Mouse (Mus musculus) heart, postnatal 14 days (tissue): ENCODE measurements around the gene Phf2. TPM values are rescaled to one million over a fixed set of nuclear protein-coding genes. Genes with fewer than 3 reads are reported as not detected.

Experiments used
- DNase-seq, 2 experiments: peaks; one replicate each; pipeline ENCODE4 v3.0.0; 2021 to 2022
- intact Hi-C: fragments of 180-260 bp; cut with DNase I; formaldehyde crosslinking; loops from one replicate; pipeline ENCODE4 v1.15.1; 2025
- total RNA-seq, 2 experiments: library from RNA; stranded (reverse); gene quantifications; 2 replicates each; pipeline ENCODE4 v1.2.3; 2021

The Phf2 gene
- total RNA-seq, 2 experiments from 2014 or later: 27.0 to 30.1 TPM

- intact Hi-C loops: no loop called here
Observed at GRCm38 (mm10) chr13:48763701-48764245, 107.1 kb downstream of the Phf2 start.

GRCm38 (mm10) chr13:48760855-48761436 is 110.0 kb downstream of the Phf2 start:
- no peak for DNase-seq
- intact Hi-C loops: no loop called here

More at GRCm38 (mm10) chr13:48763701-48764245, 107.1 kb downstream of the Phf2 start:
- DNase-seq: no peak

DNA sequence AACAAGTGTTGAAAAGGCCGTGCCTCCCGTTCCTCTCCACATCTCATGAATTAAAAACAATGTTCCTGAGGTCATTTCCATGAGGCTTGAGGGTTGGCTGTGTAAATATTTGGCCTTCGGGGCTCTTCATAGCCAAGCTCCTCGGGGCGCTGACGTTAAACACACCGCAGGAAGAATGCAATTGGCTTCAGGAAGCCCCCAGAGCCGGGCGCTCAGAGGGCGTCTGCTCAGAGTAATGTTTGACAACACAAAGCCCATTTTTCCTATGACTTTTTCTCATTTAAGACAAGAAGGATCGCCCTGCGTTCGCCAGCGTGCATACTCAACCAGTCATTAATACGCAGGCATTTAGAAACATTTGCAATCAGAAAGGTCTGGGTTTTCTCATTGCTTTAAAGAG is 114.2 kb downstream of the Phf2 start:
- no peak for DNase-seq
- intact Hi-C loops: no loop called here

Other genes with a start within 250 kb of the Phf2 start
- gene Ptpdc1, start 245.5 kb downstream of the Phf2 start, total RNA-seq: 1 to 10 TPM; 5.7 to 6.3 TPM
- gene Barx1, start 208.1 kb downstream of the Phf2 start, total RNA-seq: not detected
- 100 to 1,000 TPM; 107 to 109 TPM for gene Fam120a, start 96.9 kb upstream of the Phf2 start, total RNA-seq